Mouse (Mus musculus) erythroblast, embryonic 14.5 days (primary cell): ENCODE results near the gene Trpc4ap.

ENCODE experiments used
- GATA1 ChIP-seq: IDR thresholded peaks from 2 replicates; pipeline ENCODE4 v1.6.1; 2012; ENCODE audit warnings: low read length, inconsistent platforms, mixed read lengths
- TAL1 ChIP-seq: IDR thresholded peaks from 3 replicates; pipeline ENCODE4 v1.6.1; 2012; ENCODE audit warnings: low read length, inconsistent platforms, mixed read lengths

- TF ChIP-seq TAL1, result no peak
- no peak for TF ChIP-seq GATA1
These were observed 78.8 kb downstream of the Trpc4ap start for GRCm38 (mm10) chr2:155613326-155613755.
